Mouse (Mus musculus): ENCODE measurements around the gene Agps. TPM values are rescaled to one million over a fixed set of nuclear protein-coding genes. Genes with fewer than 3 reads are reported as not detected.

Gene Agps
- total RNA-seq, 2 experiments from 2014 or later: 33.7 to 36.8 TPM

DNA sequence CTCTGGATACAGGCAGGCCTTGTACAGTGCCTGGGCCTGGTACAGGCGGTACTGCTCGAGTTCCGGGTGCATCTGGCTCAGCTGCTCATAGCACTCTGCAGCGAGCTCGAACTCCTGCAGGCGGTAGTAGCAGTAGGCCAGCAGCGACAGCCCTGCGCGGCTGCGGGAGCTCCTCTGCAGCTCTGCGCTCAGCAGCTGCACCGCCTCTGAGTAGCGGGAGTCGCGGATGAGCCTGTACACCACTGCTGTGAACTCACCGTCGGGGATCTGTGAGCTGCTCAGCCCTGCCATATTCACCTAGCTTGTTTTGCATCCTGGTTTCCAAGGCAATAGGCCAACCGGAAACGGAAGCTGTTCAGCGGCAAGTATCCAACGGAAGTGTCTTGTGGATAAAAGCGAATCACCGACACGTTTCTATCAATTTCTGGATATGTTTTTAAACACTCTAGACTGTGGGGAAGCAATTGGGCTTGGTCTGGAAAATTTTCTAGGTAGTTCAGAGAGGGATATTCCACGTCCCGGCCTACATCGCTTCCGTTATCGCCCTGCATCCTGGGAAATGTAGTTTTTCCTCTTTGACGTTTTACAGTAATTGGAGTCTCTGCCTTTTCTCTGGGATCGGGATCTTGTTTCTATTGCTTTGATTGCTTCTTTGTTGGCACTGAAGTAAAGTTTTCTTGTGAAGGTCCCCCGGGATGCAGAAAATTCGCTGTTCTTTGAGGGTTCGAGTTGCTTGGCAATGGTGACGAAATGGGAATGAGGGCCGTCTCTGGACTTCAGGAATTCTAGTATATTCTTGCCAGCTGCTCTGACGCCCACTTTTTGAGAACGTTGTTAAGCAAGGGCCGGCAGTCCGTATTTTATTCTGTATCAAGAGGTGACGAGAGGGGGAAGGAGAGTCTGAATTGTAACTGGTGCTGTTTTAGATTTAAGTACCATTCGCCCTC is 106.4 kb downstream of the Agps start, which contains the start of gene Ttc30b:
Gene Ttc30b, minus strand, starts transcription at position 469 of the 947 bp plus-strand sequence.
- intact Hi-C loops (cut with DNase I): loop anchor here (5.0 kb wide), 1 partner anchor 44 kb away; the partner anchor contains the start of gene Ttc30a1
- Histone ChIP-seq H3K27ac (peak within 1 kb of the TSS; percentile 91), H3K4me3 (peak within 1 kb of the TSS; percentile 66)
- peak; percentile 65 to 76 for DNase-seq (ENCODE audit: extremely low spot score in 1 of 2, low spot score in 2 of 2)
- TF ChIP-seq CTCF (IDR thresholded peaks at IDR 0.05): no peak

DNA sequence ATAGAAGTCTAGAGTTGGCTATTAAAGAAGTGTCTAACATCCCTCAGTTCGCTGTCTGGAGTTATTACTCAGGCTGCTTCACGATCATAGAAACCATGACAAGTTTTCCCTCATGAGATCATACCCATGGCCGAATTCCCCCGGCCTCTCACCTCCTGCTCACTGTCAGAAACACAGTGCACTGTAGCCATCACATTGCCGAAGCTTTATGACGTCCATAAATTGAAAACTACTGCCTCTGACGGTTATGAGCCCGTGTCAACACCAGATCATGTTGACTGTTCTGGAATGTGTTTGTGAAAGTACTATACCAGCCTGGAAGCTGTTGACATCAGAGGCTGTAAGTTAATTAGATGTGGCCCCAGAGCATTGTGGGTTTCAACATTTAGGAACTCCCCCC is 118.7 kb downstream of the Agps start:
- no peak overlapping the region for H3K4me3 ChIP-seq
- no peak overlapping the region for H3K27ac ChIP-seq
- TF ChIP-seq CTCF (IDR thresholded peaks at IDR 0.05): no peak
- intact Hi-C loops (cut with DNase I): no loop called here
- DNase-seq (ENCODE audit: extremely low spot score in 1 of 2, low spot score in 2 of 2): no peak

DNA sequence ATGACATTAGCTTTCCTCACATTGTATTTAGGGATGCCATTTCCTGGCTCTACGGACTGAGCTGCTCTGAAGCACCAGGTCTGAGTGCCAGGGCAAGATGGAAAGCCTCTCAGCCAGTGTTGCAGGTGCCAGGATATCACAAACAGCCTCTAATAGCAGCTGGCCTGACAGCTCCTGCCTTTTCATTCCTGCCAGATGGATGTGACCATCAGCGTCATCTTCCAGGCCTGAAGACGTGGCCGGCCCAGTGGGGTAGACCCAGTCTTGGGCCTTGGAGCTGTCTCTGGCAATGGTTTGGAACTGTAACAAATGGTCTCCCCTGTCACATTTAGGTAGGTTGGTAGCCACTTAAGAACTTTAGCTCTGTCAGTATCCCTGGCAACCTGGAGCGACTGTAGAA is 121.3 kb downstream of the Agps start:
- Histone ChIP-seq H3K27ac (no peak overlapping the region), H3K4me3 (no peak overlapping the region)
- TF ChIP-seq CTCF (IDR thresholded peaks at IDR 0.05): no peak
- no peak for DNase-seq (ENCODE audit: extremely low spot score in 1 of 2, low spot score in 2 of 2)
- intact Hi-C loops (cut with DNase I): no loop called here

DNA sequence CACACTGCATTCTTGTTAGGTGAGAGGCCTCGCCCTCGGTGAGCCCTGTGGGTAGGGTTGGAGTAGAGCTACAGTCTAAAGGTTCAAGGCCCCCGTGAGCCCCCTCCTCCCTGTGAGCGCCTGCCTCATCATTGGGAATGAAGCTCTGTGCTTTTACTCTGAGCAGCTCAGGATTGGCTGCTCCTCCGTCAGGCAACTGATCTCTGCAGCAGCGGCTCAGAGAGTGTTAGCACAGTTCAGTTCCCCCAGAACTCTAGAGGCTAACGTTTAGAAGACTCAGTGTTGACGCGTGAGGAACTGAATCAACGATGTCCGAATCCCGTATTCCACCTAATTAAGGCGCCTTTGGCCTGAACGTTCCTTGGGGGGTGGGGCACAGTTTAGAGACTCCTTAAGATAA is 123.7 kb downstream of the Agps start:
- no peak overlapping the region for H3K27ac ChIP-seq
- TF ChIP-seq CTCF (IDR thresholded peaks at IDR 0.05): no peak
- no peak for DNase-seq (ENCODE audit: extremely low spot score in 1 of 2, low spot score in 2 of 2)
- no peak overlapping the region for H3K4me3 ChIP-seq
- intact Hi-C loops (cut with DNase I): no loop called here

DNA sequence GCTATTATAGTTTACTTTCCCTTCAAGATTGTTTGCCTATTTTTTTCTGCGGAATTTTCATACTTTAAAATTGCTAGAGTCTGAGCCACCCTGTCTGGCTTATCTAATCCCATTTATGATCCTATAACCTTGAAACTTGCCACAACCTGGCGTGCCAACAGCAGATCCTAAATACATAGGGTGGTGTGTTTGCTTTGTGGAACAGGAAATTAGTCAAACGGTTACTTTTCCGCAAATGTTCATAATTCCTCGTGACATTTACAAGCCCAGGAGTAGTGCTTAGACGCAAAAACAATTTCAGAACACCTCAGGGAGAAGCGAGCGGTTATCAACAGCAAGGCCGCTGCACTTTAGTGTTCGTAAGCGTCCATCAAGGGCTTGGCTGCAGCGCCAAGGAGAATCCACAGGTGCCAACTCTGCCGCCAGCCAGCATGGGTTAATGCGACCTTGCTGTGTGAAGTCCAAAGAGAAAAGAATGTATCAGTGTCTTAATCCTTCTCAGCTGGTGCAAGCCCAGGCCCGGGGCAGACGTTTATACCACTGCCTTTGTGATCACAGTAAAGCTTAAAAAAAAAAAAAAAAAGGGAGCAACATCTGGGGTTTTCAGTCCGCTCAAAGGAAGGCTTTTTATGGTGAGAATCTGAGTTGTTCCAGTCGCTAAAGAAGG is 127.3 kb downstream of the Agps start:
- no peak for DNase-seq (ENCODE audit: extremely low spot score in 1 of 2, low spot score in 2 of 2)
- intact Hi-C loops (cut with DNase I): no loop called here
- TF ChIP-seq CTCF (IDR thresholded peaks at IDR 0.05): no peak
- Histone ChIP-seq H3K4me3 (no peak overlapping the region), H3K27ac (no peak overlapping the region)

DNA sequence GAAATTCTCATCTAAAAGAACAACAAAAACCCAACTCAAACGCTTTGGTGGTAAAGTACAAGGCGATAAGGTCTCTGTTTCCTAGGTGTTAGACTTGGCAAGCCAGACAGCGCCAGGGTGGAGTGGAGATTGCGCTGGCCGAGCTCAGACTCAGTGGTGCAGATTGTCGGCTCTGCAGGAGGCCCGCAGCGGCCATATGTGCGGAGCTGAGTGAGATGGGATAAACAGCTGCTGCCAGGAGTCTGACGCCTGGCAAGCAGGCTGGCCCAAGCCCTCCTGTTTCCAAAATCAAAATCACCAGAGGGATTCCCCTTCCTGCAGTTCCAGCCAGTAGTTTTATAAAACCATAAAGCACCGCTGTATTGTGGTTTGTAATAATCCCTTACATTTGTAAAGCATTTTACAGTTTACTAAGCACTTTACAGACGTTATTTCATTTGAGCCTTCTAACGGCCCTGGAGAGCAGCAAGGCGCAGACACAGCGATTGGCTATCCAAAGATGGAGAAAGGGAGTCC is 127.9 kb downstream of the Agps start:
- intact Hi-C loops (cut with DNase I): loop anchor here (5.0 kb wide), 1 partner anchor 173 kb away; no protein-coding TSS in a partner anchor
- Histone ChIP-seq H3K4me3 (no peak overlapping the region), H3K27ac (no peak overlapping the region)
- no peak for DNase-seq (ENCODE audit: extremely low spot score in 1 of 2, low spot score in 2 of 2)
- TF ChIP-seq CTCF (IDR thresholded peaks at IDR 0.05): no peak

DNA sequence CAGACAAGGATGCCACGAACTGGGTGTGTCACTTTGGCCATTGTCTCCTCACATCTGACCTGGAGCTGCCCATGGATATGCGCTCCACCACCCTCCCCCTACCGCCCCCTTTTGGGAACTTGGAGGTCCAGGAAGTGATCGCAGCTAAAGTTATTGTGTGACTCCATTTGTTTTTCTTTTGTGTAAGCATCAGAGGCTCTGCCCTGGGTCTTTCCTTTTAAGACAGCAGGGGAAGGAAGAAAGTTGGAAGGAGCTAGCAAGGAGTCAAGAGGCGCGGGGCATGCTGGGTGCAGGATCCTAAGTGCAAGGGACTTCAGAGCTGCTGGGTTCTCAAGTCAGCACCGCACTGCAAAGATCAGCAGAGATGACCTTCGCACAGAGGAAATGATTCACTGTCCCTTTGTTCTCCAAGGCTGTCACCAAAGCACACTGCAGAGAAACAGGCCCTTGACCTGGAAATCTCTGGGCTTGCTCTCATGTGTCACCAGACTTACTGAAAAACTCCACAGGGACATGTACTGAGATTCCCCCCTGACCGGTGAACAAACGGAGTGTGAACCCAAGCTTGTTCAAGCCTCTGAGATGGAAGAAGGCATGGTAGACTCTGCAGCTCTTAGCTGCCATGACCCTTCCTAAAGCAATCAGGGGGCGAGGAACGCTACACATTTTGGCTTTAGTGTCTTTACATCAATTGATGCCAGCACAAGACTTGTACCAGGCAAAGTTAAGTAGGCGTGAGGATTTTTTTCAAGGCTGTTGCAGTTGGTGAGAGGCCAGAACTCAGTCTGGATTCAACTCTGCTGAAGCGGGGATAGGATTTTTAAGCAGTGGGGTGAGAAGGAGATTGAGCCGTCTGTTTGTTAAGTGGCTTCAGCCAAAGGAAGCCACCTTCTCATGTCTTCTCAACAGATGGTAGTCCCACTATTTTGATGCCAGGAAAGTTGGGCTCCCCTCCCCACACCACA is 128.7 kb downstream of the Agps start:
- no peak for TF ChIP-seq CTCF (IDR thresholded peaks at IDR 0.05)
- Histone ChIP-seq H3K27ac (no peak overlapping the region), H3K4me3 (no peak overlapping the region)
- intact Hi-C loops (cut with DNase I): loop anchor here (5.0 kb wide), 1 partner anchor 173 kb away; no protein-coding TSS in a partner anchor
- DNase-seq (ENCODE audit: extremely low spot score in 1 of 2, low spot score in 2 of 2): peak in 1 of 2 experiments; percentile 22

DNA sequence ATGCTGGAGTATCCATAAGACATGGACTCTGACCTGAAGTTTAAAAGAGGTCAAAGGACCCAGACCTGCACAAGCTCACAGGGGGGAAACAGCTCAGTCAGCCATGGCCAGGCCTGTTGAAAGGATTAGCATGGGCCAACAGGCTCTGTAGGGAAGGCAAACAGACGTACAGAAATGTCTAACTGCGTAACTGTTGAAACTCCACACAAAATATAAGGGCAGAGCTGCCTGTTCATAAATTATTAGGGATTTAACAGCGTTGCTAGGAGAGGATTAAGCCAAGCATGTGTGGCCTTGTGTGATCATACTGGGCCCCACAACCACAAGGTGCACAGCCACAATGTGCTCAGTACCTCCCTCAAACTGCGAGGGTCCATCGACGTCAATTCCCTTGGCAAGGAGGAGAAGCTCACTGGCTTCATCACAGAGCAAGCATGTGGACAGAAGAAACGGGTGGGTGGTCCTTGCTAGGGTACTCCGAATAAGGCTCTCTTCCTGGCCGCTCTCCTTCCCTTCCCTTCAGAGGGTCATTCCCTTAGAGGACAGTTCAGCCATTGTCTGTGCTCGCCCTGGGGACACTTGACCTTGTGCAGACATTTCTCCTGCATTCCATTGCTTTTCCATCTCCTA is 131.3 kb downstream of the Agps start:
- intact Hi-C loops (cut with DNase I): loop anchor here (5.0 kb wide), 1 partner anchor 176 kb away; no protein-coding TSS in a partner anchor
- no peak for TF ChIP-seq CTCF (IDR thresholded peaks at IDR 0.05)
- H3K27ac ChIP-seq: no peak overlapping the region
- no peak overlapping the region for H3K4me3 ChIP-seq
- DNase-seq (ENCODE audit: extremely low spot score in 1 of 2, low spot score in 2 of 2): no peak

DNA sequence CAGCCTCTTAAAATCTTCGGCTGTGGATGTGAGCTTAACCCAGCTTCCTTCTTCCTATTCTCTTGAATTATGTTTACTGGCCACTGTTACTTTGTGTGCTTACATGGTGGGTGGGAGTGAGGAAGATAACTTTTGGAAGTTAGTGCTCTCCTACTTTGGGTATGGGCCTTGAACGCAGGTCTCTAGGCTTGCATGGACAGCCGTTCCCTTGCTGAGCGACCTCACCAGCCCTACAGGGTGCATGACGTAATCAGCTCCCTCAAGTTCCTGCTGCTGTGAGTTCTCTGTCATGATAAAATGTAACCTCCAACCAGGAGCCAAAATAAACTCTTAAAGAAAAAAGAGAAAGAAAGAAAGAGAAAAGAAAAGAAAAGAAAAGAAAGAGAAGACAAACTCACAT is 132.1 kb downstream of the Agps start:
- no peak for DNase-seq (ENCODE audit: extremely low spot score in 1 of 2, low spot score in 2 of 2)
- no peak for TF ChIP-seq CTCF (IDR thresholded peaks at IDR 0.05)
- no peak overlapping the region for H3K27ac ChIP-seq
- intact Hi-C loops (cut with DNase I): loop anchor here (2.0 to 5.0 kb wide), 2 partner anchors 177 to 357 kb away; no protein-coding TSS in a partner anchor
- H3K4me3 ChIP-seq: no peak overlapping the region

DNA sequence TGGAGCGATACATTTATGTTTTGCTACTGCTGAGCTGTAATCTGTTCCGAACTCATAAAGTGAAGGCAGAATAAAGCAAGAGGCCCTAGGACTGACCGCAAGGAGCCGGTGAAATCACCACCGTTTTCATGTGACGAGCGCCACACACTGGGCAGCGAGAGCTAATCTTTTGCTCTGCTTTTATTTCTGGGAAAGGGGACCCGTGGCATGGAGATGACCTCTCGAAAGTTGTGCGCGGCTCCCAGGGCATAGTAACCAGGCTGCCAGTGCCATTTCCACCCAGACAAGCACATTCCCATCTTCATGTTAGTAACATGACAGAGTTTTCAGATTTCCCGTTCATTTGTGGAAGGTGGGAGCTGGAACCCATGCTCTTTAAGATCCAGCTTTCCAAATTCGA is 132.5 kb downstream of the Agps start:
- Histone ChIP-seq H3K4me3 (peak overlapping the region; percentile 31), H3K27ac (no peak overlapping the region)
- peak; percentile 58 for TF ChIP-seq CTCF (IDR thresholded peaks at IDR 0.05)
- intact Hi-C loops (cut with DNase I): loop anchor here (2.0 to 5.0 kb wide), 2 partner anchors 177 to 358 kb away; no protein-coding TSS in a partner anchor
- peak in 1 of 2 experiments; percentile 30 for DNase-seq (ENCODE audit: extremely low spot score in 1 of 2, low spot score in 2 of 2)

Data from left cerebral cortex, adult 2 months (tissue).